Mouse (Mus musculus) lung, postnatal 0 days (tissue): Measurements from ENCODE around the gene Acbd4. TPM values are rescaled to one million over a fixed set of nuclear protein-coding genes. Genes with fewer than 3 reads are reported as not detected.

Source experiments
- ATAC-seq: fragments of 200-750 bp; cut with Nextera tagmentation; 2 replicates; pipeline ENCODE4 v1.8.0; 2017; ENCODE audit warnings: moderate library complexity
- DNase-seq: peaks from one replicate; pipeline ENCODE4 v3.0.0-alpha.2; 2016; ENCODE audit warnings: low spot score
- H3K27ac ChIP-seq: fragments of 300-500 bp; sonication (generic); 2 replicates; pipeline ENCODE4 v1.5.1; 2014; ENCODE audit warnings: antibody characterized with exemption, mild to moderate bottlenecking, low read length, mixed read lengths
- H3K27me3 ChIP-seq: fragments of 300-500 bp; sonication (generic); replicated peaks from 2 replicates; pipeline ENCODE4 v1.6.1; 2014; ENCODE audit warnings: low read length, mixed read lengths; ENCODE audit not compliant: insufficient read depth
- H3K36me3 ChIP-seq: fragments of 300-500 bp; sonication (generic); 2 replicates; pipeline ENCODE4 v1.6.1; 2014; ENCODE audit warnings: low read length, mixed read lengths; ENCODE audit not compliant: insufficient read depth
- H3K4me1 ChIP-seq: fragments of 300-500 bp; sonication (generic); 2 replicates; pipeline ENCODE4 v1.6.1; 2014; ENCODE audit warnings: antibody characterized with exemption, low read depth, low read length, mixed read lengths; ENCODE audit not compliant: insufficient read depth
- H3K4me2 ChIP-seq: fragments of 300-500 bp; sonication (generic); replicated peaks from 2 replicates; pipeline ENCODE4 v1.6.1; 2014; ENCODE audit warnings: low read depth, mild to moderate bottlenecking, low read length, moderate library complexity, mixed read lengths
- H3K4me3 ChIP-seq: fragments of 300-500 bp; sonication (generic); 2 replicates; pipeline ENCODE4 v1.5.1; 2014; ENCODE audit warnings: low read depth, low read length
- H3K9ac ChIP-seq: fragments of 300-500 bp; sonication (generic); replicated peaks from 2 replicates; pipeline ENCODE4 v1.6.1; 2014; ENCODE audit warnings: low read depth, mild to moderate bottlenecking
- H3K9me3 ChIP-seq: fragments of 300-500 bp; sonication (generic); 2 replicates; pipeline ENCODE4 v1.6.1; 2016; ENCODE audit warnings: low read length, mixed read lengths
- CTCF ChIP-seq: IDR thresholded peaks from 2 replicates; pipeline ENCODE4 v1.5.1; 2016; ENCODE audit warnings: antibody characterized with exemption, mild to moderate bottlenecking
- EP300 ChIP-seq: IDR thresholded peaks from 2 replicates; pipeline ENCODE4 v1.6.1; 2016; ENCODE audit warnings: antibody characterized with exemption, mild to moderate bottlenecking, control low read depth
- WGBS: fragments of 180-500 bp; shearing (Covaris S2); extraction: QIAGEN DNeasy Blood & Tissue Kit; methylation state at CpG from one replicate; pipeline ENCODE4 v1.1.7; 2014; 5-methylcytosine and 5-hydroxymethylcytosine counted together
- polyA plus RNA-seq: library from polyadenylated mRNA; unstranded; fragments of >200 nt; fragmentation: Nextera tagmentation; extraction: Ambion mirVana; gene quantifications from 2 replicates; pipeline ENCODE4 v1.2.1, GENCODE M21; 2015

Acbd4 gene
- polyA plus RNA-seq, 1 experiment from 2014 or later = 34.5 TPM

GRCm38 (mm10) chr11:103095801-103096200 is 5.7 kb upstream of the Acbd4 start:
- ATAC-seq (no peak), DNase-seq (no peak)
- no peak overlapping the region for H3K4me2 ChIP-seq
- H3K4me3 ChIP-seq = no peak overlapping the region
- H3K9ac ChIP-seq = no peak overlapping the region
- H3K27me3 ChIP-seq = no peaks in the 10 kb centered on the region
- H3K9me3 ChIP-seq = no peaks in the 10 kb centered on the region
- TF ChIP-seq CTCF (no peak), EP300 (no peak)
- H3K4me1 ChIP-seq = no peaks in the 10 kb centered on the region; the same call in 1 of the 2 replicates
- no peaks in the 10 kb centered on the region for H3K36me3 ChIP-seq
- no peak overlapping the region for H3K27ac ChIP-seq
- WGBS = 92% methylated on average over 6 of the region's 6 CpGs

- Histone ChIP-seq H3K9me3 (no peaks in the 10 kb centered on the region), H3K4me3 (no peak overlapping the region), H3K36me3 (no peaks in the 10 kb centered on the region), H3K4me1 (peaks cover 5% of the 10 kb centered on the region; the same call in 1 of the 2 replicates), H3K27me3 (no peaks in the 10 kb centered on the region), H3K27ac (0 out of 2 replicates have a peak overlapping the region, but pooled peaks have one; percentile 27), H3K9ac (no peak overlapping the region), H3K4me2 (peak overlapping the region; percentile 6; the same call in 1 of the 2 replicates)
- TF ChIP-seq CTCF (no peak), EP300 (no peak)
- 12% methylated on average over 21 of the region's 22 CpGs for WGBS
- ATAC-seq (peak; percentile 45), DNase-seq (peak; percentile 60)
These were observed 4.2 kb upstream of the Acbd4 start for GRCm38 (mm10) chr11:103096979-103097894.

- TF ChIP-seq CTCF (no peak), EP300 (no peak)
- WGBS = 74% methylated on average over 11 of the region's 11 CpGs
- Histone ChIP-seq H3K27me3 (no peaks in the 10 kb centered on the region), H3K4me1 (peaks cover 10% of the 10 kb centered on the region), H3K4me3 (no peak overlapping the region), H3K9ac (no peak overlapping the region), H3K9me3 (no peaks in the 10 kb centered on the region), H3K4me2 (no peak overlapping the region), H3K27ac (no peak overlapping the region), H3K36me3 (no peaks in the 10 kb centered on the region)
- ATAC-seq (no peak), DNase-seq (no peak)
These were observed 2.8 kb upstream of the Acbd4 start for GRCm38 (mm10) chr11:103098531-103099190.

- H3K4me3 ChIP-seq = no peak overlapping the region
- H3K36me3 ChIP-seq = no peaks in the 10 kb centered on the region
- H3K4me2 ChIP-seq = no peak overlapping the region
- DNase-seq (no peak), ATAC-seq (no peak)
- no peaks in the 10 kb centered on the region for H3K9me3 ChIP-seq
- no peak overlapping the region for H3K27ac ChIP-seq
- 65% methylated on average over 12 of the region's 12 CpGs for WGBS
- no peak for TF ChIP-seq CTCF
- no peak for TF ChIP-seq EP300
- no peak overlapping the region for H3K9ac ChIP-seq
- H3K4me1 ChIP-seq = peaks cover 10% of the 10 kb centered on the region
- no peaks in the 10 kb centered on the region for H3K27me3 ChIP-seq
These were observed 2.0 kb upstream of the Acbd4 start for GRCm38 (mm10) chr11:103099352-103099940.

GRCm38 (mm10) chr11:103100361-103100760 is 1.1 kb upstream of the Acbd4 start:
- no peak overlapping the region for H3K4me2 ChIP-seq
- H3K27me3 ChIP-seq = no peaks in the 10 kb centered on the region
- 48% methylated on average over 8 of the region's 8 CpGs for WGBS
- no peak for TF ChIP-seq CTCF
- no peak for ATAC-seq
- H3K27ac ChIP-seq = no peak overlapping the region
- no peak overlapping the region for H3K9ac ChIP-seq
- 0 out of 2 replicates have a peak, but pooled peaks cover under 1% of the 10 kb centered on the region for H3K36me3 ChIP-seq
- H3K4me3 ChIP-seq = no peak overlapping the region
- H3K9me3 ChIP-seq = no peaks in the 10 kb centered on the region
- peaks cover 10% of the 10 kb centered on the region for H3K4me1 ChIP-seq
- no peak for DNase-seq

GRCm38 (mm10) chr11:103101866-103102501 is 502 bp downstream of the Acbd4 start:
- peak overlapping the region; percentile 67 for H3K4me2 ChIP-seq
- peak overlapping the region; percentile 16 for H3K27ac ChIP-seq
- WGBS = 2% methylated on average over 30 of the region's 30 CpGs
- 0 out of 2 replicates have a peak, but pooled peaks cover 4% of the 10 kb centered on the region for H3K36me3 ChIP-seq
- H3K4me1 ChIP-seq = peaks cover 10% of the 10 kb centered on the region
- no peaks in the 10 kb centered on the region for H3K9me3 ChIP-seq
- peak; percentile 79 for DNase-seq
- peak overlapping the region; percentile 49 for H3K4me3 ChIP-seq
- H3K27me3 ChIP-seq = no peaks in the 10 kb centered on the region
- H3K9ac ChIP-seq = peak overlapping the region; percentile 20
- ATAC-seq = peak; percentile 42
- TF ChIP-seq EP300 (no peak), CTCF (no peak)
